Mouse (Mus musculus) left cerebral cortex, postnatal 25 days (tissue): ENCODE data around the gene Tcte3. TPM values are rescaled to one million over a fixed set of nuclear protein-coding genes. Genes with fewer than 3 reads are reported as not detected.
"Not testable (repeated sequence)": the region's sequence is repeated elsewhere in the genome, so short reads cannot be mapped to it uniquely, and the experiment has no call there.

ENCODE experiments used
- DNase-seq, 2 experiments: peaks; one replicate each; pipeline ENCODE4 v3.0.0; 2022; ENCODE audit warnings: low spot score in 2 of 2, mixed read lengths in 1 of 2
- intact Hi-C: fragments of 180-260 bp; cut with DNase I; formaldehyde crosslinking; loops from one replicate; pipeline ENCODE4 v1.15.1; 2025
- total RNA-seq, 2 experiments: library from RNA; stranded (reverse); gene quantifications; 2 replicates each; pipeline ENCODE4 v1.2.3; 2021

The Tcte3 gene
- total RNA-seq: 1 to 10 TPM in 1 of 2 experiments, not detected in 1; 1.4 TPM

DNA sequence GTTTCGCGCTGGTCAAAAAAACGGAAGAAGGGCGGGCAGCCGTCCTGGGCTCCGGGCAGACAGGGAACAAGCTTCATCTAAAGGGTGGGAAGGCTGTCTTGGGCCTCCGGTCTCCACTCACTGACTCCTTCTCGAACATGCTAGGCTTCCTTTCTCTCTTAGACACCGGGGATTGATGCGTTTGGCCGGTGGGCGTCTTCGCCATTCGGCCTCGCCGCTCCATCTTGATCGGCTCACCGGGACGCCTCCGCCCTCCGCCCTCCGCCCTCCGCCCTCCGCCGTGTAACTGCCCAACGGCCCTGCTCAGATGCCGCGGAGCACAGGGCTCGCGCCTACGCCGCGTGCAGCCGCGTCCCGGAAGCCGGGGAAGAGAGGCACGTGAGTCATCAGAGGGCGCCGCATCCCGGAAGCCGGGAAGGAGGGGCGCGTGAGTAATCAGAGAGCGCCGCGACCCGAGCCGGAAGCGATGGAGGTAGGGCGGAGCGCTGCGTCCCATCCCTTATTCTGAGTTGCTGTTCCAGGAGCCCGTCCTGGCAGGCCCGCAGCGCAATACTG is at the start of gene Tcte3, which contains the start of the genes Ermard and Gm3448:
Tcte3 (minus strand) TSS at position 314 of the 555 bp plus-strand sequence.
Ermard (plus strand) TSS at position 34 of the 555 bp plus-strand sequence.
Gm3448 (minus strand) TSS at position 363 of the 555 bp plus-strand sequence.
- intact Hi-C loops: not testable (repeated sequence)

DNA sequence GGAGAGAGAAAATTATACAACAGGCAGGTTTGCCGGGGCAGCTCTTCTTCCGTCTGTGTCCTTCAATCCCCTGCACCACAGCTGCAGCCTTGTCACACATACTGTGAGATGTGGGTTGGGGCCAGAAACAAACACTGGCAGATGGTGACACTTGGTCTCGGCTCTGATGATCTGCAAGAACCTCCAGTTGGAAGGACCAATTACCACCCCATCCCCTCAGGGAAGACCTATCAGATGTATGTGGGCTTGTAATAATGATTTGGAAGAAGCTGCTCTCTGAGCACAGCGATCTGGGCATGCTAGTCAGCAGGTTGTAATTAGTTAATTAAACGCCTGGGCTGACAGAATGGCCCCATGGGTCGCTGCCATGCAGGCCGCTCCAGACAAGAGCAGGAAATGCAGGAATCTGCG is 47.3 kb upstream of the Tcte3 start:
- intact Hi-C loops: no loop called here
- no peak for DNase-seq

More for the DNA sequence above, at the start of gene Tcte3, which contains the start of the genes Ermard and Gm3448:
- DNase-seq: peak; percentile 35 to 49

DNA sequence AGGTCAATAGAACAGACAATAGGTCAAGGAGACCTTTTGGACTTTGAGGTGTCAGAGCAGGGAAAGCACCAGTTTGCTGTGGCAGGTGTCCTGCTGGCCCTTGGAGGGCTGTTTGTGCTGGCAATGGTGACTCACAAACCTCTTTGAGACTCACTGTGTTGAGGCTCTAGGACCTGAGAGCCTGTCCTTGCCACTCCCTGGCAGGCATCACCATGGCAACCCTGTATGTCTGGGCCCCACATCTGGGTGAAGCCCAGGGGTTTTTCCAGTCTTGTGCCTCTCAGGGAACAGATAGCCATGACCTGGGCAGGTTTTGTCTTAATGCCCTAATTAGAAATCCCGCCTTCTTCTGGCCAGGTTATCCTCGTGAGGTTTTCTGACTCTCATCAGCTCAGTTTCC is 46.9 kb upstream of the Tcte3 start:
- no peak for DNase-seq
- intact Hi-C loops: no loop called here

DNA sequence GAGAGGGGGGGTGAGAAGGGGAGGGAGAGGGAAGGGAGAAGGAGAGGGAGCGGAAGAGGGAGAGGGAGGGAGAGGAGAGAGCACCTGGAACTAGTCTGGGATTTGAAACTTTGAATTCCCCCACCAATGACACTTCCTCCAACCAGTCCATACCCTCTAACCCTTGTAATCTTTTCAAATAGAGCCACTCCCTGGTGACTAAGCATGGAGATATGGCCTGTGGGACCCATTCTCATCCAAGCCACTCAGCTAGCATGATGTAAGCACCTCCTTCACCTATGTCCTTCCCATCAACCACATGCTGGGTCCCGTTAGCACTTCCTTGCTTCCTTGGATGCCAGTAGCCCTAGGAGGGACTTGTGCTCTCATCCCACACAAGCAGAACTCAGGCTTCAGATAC is 43.7 kb upstream of the Tcte3 start:
- DNase-seq: no peak
- intact Hi-C loops: no loop called here

DNA sequence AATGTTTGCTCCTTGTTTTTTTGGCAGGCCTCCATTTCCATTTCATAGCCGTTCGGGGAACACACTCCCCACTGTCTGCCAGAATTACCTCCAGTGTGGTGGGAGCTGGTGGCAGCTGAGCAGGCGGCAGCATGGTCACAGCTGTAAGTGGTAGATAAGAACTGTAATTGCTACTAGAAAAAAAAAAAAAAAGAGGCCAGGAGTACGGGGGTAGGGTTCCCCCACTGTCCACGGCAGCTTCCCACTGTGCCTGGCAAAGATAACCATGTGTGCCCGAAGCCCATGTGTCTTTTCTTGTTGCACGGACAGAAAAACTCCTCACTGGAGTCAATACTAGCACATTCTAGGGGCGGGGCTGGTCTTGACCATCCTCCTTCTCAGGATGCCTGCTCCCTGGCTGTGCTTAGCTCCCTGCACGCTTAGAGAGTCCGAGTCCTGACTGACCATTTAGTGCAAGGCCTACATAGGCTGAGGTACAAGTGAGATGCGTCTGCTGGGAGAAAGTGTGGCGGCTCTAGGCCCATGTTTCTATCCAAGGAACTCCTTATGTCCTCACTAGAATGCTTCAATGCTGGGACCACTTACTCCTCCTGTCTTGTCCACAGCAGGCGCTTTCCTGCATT is 43.0 kb upstream of the Tcte3 start:
- intact Hi-C loops: no loop called here
- no peak for DNase-seq

DNA sequence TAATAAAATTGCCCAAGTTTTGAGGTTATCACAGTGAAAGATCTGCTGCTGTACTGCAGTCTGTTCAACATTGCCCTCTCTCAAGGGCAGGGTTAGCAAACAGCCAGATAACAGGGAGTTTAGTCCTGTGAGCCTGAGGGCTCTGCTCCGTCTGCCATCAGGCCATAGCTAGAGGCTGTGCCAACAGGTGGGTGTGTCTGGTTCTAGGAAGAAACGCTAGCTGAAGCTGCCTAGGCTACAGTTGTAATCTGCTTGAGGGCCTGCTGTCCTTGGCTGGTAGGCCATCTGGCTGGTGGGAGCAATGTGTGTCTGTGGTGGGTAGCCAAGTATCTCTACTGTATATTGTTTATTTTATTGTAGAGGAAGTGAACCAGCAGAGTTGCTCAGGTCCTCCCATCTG is 36.2 kb upstream of the Tcte3 start:
- no peak for DNase-seq

DNA sequence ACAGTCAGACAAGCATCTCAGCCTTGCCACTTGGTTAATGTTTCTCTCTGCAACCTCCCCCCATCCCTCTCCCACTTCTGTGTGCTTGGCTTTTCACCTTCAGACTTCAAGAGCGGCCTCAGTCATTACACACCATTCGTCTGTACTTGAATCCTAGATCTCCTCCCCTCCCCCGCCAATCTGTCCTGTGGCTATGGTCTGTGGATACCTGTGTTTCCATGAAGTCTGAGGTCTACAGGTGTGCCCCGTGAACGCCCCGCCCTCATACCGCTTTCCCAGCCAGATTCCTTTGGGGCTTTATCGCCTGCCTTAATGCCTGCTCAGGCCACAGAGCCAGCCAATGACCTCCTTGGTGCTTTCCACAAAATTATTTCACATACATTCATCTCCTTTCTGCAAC is 33.7 kb upstream of the Tcte3 start:
- no peak for DNase-seq

More for the DNA sequence above, 36.2 kb upstream of the Tcte3 start:
- intact Hi-C loops: no loop called here

DNA sequence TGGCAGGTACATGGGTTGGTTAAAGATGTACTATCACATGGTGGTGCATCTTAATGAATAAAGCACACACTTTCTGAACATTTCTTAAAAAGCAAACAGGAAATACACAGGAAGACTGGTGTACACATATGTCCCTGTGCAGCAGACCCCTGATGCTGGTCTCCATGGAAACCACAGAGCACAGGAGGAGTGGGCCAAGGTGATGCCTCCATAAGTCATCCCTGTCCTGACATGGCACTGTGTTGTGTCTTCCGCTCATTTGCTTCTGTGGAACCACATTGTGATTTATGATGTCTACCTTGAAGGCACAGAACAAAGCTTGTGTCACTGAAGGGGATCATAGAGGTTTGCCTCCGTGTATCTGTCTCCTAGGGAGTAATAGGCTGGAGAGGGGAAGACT is 30.9 kb upstream of the Tcte3 start:
- intact Hi-C loops: no loop called here
- DNase-seq: no peak

More for the DNA sequence above, 33.7 kb upstream of the Tcte3 start:
- intact Hi-C loops: no loop called here

DNA sequence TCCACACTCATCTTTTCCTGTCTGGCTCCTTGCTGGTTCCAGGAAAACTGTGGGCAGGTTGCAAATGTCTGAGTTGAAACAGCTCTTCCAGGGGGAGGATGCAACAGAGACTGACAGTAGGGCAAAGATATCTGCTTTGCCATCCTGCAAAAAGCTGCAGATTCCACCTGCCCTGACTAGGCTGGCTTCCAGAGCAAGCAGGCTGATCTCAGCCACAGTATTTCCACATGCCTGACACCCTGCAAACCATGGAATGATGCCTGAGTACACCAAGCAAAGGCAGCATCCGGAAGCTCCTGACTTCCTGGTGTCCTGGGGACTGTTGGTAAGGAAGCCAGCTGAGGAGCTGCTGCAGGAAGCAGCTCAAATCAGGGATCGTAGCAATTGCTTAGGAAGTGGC is 27.8 kb upstream of the Tcte3 start:
- intact Hi-C loops: no loop called here
- peak; percentile 18 to 61 for DNase-seq

DNA sequence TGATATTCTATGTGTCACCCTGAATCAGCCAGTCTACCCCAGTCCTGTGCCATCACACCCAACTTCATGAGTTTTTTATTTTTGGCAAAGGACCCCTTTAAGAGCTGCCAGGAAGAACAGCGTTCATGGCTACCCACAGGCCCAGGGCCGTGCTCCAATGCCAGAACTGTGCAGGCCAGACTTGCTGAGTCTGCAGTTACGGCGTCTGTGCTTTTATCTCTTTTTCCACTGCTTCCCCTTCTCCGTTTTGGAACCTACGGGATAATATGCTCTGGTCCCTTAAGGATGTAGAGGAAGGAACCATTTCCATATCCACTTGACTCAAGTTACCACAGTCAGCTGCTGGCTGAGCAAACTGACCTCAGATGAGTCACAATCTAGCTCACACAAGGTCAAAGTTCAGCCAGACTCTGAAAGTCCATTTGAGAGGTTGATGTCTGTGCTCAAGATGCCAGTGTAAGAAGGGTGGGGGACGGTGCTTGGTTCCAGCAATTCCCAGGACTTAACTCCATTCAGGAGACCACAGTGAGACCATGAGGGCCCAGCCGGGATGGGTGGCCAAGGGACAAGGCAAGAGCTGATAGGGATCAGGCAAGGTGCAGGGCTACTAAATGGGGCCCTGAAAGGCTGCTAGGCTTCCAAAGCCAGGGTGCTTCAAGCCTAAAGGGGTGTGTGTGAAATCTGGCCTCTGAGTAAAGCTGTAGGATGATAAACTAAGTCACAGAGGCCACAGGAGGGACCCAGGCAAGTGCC is 26.9 kb upstream of the Tcte3 start:
- intact Hi-C loops: no loop called here
- no peak for DNase-seq

DNA sequence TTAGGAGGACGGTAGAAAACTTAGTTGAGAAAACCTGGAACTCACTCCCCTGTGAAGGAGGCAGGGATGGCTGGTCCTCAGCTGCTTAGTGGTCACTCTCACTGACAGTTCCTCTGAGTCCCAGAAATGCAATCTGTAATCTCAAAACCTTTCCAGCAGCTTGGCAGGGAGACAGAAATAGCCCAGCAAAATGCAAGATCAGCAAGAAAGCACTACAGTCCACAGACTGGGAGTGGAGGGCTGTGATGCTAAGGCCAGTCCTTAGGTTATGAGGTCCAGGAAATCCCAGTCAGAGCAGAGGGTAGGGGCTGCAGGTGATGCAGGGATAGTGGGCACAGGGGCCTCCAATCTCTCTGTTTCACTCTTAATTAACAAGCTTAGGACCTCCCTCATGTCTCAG is 25.6 kb upstream of the Tcte3 start:
- no peak for DNase-seq
- intact Hi-C loops: no loop called here

DNA sequence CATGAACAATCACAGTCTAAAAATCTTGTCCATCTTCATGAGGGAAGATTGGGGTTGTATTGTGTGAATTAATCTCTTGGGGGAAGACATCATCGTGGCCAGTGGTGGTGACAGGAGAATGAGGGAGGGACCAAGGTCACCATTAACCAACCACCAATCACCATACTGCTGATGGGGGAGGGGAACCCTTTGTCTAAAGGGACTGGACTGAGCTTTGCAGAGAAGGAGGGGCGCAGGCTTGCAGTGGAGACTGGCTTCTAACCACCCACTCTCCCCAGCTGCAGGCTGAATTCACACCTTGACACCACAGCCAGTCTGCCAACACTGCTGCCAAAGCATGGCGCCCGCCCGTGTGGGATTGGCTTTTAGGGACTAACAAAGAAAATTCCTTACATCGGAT is 24.8 kb upstream of the Tcte3 start:
- DNase-seq: no peak
- intact Hi-C loops: no loop called here

DNA sequence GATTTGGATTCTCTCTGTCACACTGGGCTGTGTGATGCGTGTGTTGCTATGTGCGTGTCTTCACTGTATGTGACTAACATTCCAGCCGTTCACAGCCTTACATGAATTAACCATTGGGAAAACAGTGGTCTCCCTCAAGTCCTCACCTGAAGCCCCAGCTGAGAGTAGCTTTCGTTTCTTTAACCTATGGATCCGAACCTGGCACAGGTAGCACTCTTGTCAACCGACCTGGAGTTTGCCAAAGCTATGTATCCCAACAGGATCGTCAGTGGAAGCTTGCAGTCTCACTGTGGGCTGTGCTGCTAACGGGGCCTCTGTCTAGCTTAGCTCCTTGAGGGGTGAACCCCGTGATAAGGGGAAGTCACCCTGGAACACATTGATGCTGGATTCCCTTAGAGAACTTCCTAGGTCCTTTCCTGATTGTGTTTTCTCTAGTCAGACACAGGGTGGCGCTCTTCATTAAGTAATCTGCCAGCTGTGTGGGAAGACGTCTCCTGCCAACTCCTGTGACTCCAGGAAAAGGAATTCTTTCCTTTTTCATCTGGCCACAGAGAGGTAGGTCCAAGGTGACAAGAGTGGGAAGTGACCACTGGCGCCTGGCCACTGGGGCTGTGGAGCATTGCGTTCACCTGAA is 24.2 kb upstream of the Tcte3 start:
- intact Hi-C loops: loop anchor here (1.0 kb wide), 2 partner anchors 313 to 402 kb away; no protein-coding TSS in a partner anchor
- peak; percentile 76 for DNase-seq

DNA sequence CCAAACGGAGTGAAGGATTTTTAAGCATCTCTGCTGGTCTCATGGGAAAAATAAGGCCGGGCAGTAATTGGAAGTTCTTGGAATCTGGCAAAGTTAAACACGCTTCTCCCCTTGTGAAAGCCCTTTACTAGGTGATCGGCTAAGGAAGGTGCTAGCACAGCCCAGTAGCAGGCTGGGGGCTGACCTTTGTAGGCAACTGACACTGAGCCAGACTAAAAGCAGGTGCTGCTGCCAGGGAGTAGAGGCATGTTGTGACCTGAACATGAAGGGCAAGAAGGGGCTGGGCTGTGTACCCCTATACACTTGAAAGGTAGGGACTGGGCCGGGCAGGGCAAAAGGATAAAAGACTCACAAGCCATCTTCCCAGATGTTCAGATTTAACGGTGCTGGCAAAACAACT is 19.1 kb upstream of the Tcte3 start:
- no peak for DNase-seq
- intact Hi-C loops: no loop called here

DNA sequence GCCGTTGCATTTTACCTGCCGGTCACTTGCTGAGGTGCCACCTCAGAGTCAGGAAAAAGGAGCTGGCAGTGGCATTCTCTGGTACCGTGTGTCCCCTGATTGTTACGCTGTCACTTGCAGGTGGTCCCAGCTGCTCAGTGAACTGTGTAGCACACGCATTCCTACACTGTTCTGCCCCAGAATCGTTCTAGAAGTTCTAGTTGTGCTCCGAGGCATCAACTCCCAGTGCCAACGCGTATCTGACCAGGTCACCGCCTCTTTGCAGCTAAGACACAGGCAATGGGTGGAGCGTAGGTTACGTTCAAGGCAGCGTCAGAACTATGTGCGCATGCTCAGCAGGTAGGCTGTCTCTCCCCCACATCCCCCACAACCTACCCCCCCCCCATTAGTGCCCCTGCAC is 18.4 kb upstream of the Tcte3 start:
- intact Hi-C loops: no loop called here
- no peak for DNase-seq

DNA sequence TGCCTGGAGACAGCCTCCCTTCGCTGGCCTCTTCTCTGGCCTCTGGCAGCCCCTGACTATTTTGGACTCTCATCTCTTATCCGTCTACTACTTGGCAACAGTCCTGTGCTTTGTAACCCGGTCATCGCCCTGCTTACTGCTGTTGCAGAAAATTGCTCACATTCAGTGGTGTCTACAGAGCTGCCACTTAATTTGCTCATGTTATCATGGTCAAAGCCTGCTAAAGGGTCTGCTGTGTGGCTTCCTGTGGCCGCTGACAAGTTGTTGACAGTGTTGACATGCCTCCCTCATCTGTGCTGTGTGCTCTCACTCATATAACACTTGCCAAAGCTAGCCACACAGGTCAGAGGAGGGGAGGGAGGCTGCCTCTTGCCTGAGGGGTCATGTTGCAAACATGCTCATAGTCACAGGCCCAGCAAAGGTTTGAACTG is 16.9 kb upstream of the Tcte3 start:
- intact Hi-C loops: no loop called here
- no peak for DNase-seq

DNA sequence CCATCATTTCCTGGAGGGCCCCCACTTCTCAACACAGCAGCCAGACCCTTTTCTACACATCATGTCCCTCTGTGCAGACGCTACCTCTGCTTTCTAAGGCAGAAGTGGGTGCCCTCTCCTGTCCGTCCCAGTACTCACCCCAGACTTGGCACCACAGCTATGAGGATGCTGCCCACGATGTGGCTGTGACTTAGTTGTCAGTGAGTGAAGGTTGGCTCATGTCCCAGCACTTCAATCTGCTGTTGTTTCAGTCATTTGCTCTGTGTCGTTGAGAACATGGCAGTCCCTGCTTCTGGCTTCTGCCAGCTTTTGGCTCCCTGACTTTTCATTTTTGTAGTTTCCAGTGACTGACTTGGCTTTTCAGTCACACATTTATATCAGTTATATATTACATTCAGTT is 14.6 kb upstream of the Tcte3 start:
- intact Hi-C loops: no loop called here
- DNase-seq: peak; percentile 39 to 76

DNA sequence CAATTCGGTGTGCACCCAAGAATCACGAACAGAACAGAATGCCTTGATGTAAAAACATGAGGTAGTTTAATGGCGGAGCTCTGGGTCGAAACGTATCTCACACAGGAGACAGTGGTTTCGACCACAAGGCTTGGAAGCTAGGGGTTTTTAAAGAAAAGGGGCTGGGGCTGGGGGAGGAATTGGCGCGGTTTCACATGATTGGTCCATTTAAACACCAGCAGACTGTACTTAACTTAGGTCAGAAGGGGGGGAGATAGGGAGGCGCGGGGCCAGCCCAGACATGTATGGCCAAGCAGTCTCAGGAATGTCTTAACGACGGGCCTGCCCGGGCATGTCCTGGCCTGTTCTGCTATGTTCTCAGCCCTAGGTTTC is 12.5 kb upstream of the Tcte3 start:
- intact Hi-C loops, DNase-seq: not testable (repeated sequence)

DNA sequence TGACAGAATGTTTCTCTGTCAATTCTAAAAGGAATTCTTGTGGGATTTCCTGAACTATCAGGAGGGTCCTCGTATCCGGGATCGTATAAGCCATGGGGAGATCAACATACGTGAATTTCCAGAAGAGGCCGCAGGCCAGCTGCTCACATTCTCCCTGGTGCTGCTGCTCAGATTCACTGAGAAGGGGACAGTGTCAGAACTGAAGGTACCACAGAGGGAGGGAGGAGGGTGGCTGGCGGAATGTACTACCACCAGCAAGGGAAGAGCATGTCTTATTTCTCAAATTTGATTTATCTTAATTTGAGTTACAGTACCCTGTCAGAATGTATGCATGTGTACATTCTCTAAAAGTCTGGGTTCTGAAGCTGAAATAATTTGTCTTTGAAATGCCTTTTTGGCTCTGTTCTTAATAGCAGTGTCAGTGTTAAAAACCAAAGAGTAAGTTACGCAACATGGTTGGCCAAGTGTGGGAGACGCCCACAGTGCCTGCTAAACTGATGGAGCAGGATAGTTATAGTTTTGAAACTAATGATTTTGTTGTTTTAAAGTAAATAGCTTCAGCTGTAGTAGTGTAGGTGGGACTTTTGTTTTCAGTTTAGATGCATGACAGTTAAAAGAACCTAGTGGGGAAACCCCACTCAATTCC is 12.0 kb upstream of the Tcte3 start:
- DNase-seq, intact Hi-C loops: not testable (repeated sequence)

DNA sequence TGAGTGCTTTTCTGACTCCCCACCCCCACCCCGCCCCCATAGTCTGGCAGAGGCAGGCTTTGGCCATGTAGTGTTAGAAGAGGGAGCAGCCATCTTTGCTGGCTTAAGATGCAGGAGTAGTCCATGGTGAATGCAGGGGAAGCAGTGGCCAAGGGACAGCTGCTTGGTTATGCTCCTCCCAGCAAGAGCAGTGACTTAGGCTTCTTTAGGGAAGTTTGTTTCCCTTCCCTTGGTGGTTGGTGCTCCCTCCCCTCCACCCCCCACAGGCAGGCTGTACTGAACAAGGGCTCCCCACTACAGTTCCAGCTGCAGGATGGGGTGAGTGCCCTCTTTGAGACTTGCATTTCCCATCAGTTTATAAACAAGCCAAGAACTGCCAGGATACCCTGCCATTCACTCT is 11.5 kb upstream of the Tcte3 start:
- DNase-seq, intact Hi-C loops: not testable (repeated sequence)
